Mouse (Mus musculus) left cerebral cortex, postnatal 25 days (tissue): ENCODE measurements at regions not wholly inside any gene's neighbourhood (a gene's known extent, or its start where the extent isn't known, plus 50 kb on each side); places are given as distances from the start of the nearest gene placed in this dataset.

Experiments
- DNase-seq, 2 experiments: peaks; one replicate each; pipeline ENCODE4 v3.0.0; 2022; ENCODE audit warnings: low spot score in 2 of 2, mixed read lengths in 1 of 2
- intact Hi-C: fragments of 180-260 bp; cut with DNase I; formaldehyde crosslinking; loops from one replicate; pipeline ENCODE4 v1.15.1; 2025

DNA sequence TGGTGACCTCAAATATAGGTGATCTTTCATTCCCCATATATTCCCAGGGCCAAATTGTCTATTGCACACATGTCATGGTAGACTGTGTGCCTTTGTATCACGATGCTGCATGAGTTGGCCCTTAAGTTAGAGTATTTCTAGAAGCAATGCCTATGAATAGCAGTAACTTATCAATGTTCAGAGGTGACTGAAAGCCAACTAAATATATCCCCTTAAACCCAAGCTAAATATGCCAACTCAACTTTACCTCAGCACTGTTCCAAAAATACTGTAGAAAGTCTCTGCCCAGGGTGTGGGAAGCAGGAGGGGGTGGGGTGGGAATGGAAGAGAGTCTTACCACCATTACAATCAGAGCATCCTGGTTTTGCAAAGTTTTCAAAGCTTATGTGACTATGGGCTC is 144.6 kb upstream of the Serp2 start:
- intact Hi-C loops, result no loop called here
- no peak for DNase-seq

DNA sequence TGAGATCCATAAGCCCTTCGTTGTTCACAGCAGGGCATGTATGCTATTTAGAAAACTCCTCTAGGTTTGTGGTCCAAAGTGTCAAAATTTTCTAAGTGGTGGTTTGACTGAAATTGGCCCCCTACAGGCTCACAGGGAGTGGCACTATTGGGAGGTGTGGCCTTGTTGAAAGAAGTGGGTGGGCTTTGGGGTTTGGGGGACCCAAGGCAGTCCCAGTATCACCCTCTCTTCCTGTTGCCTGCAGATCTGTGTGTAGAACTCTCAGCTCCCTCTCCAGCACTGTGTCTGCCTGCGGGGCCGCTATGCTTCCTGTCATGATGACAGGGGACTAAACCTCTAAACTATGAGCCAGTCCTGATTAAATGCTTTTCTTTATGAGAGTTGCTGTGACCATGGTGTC is 144.1 kb upstream of the Serp2 start:
- DNase-seq, result no peak
- intact Hi-C loops, result no loop called here

DNA sequence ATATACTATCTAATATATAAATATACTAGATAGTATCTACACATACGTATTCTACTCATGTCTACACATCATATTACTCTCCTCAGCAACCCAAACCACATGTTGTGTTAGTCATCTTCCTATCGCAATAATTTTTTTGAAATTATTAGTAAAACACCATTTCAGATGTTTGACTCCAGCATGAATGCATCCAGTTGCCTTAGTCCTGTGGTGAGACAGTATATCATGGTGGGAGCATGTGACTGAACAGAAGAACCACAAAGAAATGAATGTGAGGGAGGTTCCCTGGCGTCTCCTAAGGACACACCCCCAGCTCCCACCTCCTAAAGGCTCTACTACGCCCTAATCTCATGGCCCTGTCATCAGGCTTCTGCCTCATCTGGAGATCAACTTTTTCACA is 143.5 kb upstream of the Serp2 start:
- DNase-seq, result no peak
- intact Hi-C loops, result no loop called here

- intact Hi-C loops, result no loop called here
- DNase-seq, result no peak
Measured at GRCm38 (mm10) chr14:76698718-76699402, 142.2 kb upstream of the Serp2 start.

- DNase-seq, result no peak
- intact Hi-C loops, result no loop called here
Measured at GRCm38 (mm10) chr14:76696729-76697128, 140.0 kb upstream of the Serp2 start.

DNA sequence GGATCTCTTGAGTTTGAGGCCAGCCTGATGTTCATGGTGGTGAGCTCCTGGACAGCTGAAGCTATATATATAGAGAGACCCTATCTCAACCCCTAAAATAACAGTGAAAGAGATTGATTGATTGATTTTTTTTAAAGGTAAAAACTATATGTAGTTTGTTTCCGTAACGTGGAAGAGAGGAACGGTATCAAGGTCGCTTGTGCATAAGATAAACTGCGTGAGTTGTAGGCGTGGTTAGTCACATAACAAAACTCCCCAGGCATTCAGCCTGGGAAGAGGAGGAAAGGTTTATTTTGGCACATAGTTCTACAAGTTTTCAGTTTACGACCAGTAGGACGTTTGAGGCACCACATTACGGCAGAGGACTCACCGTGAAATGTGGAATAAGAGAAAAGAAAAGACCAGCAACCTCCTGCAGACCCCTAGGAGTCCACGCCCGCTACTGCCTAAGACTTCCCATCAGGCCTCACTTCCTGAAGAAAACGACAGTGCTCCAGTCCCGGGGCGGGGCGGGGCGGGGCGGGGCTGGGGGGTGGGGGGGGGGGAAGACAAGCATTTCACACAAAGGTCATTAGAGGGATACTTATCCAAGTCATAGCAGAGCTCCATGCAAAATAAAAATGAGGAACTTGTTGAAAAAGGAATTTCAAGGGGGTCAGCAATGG is 139.1 kb upstream of the Serp2 start:
- intact Hi-C loops, result no loop called here
- DNase-seq, result no peak

DNA sequence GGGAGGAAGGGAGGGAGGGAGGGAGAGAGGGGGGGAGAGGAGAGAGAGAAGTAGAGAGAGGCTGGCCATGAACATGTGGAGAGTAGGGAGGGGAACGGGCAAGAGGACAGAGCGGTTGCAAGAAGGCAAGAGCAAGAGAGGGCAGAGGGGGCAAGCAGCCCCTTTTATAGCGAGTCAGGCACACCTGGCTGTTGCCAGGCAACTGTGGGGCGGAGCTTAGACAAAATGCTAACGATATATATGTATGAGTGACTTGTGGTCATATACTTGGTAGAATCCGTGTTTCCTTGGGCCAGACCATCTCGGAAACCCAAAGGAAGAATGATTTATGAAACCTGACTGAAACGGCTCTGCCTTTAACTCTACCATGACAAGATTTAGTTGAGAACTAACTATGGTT is 138.2 kb upstream of the Serp2 start:
- no peak for DNase-seq
- intact Hi-C loops, result no loop called here

GRCm38 (mm10) chr14:76693351-76694317 is 136.9 kb upstream of the Serp2 start:
- DNase-seq, result no peak
- intact Hi-C loops, result no loop called here

DNA sequence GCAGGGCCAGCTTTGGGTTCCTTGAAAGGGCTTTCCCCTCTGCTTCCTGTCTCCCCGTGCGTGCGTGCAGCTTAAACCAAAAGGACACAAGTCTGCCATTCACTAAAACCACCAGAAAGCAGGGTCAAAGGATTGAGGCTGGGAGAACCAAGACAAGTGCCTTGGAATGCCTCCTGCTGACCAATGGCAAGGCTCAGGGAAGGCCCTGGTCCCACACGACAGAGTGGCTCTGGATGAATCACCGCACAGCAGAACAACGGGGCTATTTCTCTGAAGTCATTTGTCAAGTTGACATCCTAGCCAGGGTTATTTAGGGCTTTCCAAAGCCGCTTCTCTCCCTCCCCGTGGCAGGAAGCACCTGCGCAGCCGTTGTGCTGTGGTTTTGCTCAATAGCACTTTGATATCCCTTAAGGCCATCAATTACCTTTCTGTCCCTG is 131.3 kb upstream of the Serp2 start:
- intact Hi-C loops, result no loop called here
- DNase-seq, result no peak

GRCm38 (mm10) chr14:76686762-76687453 is 130.2 kb upstream of the Serp2 start:
- DNase-seq, result no peak
- intact Hi-C loops, result no loop called here

- intact Hi-C loops, result no loop called here
Measured at GRCm38 (mm10) chr14:76685830-76686761, 129.4 kb upstream of the Serp2 start.

GRCm38 (mm10) chr14:76684327-76684726 is 127.6 kb upstream of the Serp2 start:
- DNase-seq, result no peak
- intact Hi-C loops, result no loop called here

More at GRCm38 (mm10) chr14:76685830-76686761, 129.4 kb upstream of the Serp2 start:
- no peak for DNase-seq

DNA sequence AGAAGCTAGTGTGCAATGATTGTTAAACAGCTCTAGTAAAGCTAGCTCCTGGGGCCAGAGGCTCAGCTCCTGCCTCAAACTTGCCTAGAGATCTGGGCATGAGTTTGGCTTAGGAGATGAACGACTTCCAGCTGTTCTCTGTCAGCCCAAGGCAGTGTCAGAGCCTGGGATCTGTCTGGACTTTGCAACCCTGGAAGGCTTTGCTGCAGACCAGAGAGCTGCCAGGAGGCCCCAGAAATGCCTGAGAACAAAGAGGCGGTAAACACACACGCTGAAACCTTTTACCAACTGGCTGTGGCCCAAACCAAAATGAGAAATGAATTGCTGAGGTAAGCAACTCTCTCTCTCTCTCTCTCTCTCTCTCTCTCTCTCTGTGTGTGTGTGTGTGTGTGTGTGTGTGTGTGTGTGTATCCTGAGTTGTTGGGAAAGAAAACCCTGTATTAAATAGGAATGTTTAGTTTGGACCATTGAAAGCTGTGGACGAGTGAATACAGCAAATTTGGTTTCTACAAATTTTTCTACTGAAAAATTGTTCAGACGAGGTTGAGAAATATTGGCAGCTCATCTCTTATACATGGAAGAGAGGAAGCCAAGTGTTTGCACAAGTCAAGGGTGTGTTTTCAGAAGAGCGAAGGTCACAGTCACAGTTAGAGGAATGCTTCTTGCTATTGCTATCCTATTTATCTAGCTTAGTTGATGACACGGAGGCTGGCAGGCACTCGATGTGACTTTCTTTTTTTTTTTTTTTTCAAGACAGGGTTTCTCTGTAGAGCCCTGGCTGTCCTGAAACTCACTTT is 125.1 kb upstream of the Serp2 start:
- no peak for DNase-seq
- intact Hi-C loops, result no loop called here

DNA sequence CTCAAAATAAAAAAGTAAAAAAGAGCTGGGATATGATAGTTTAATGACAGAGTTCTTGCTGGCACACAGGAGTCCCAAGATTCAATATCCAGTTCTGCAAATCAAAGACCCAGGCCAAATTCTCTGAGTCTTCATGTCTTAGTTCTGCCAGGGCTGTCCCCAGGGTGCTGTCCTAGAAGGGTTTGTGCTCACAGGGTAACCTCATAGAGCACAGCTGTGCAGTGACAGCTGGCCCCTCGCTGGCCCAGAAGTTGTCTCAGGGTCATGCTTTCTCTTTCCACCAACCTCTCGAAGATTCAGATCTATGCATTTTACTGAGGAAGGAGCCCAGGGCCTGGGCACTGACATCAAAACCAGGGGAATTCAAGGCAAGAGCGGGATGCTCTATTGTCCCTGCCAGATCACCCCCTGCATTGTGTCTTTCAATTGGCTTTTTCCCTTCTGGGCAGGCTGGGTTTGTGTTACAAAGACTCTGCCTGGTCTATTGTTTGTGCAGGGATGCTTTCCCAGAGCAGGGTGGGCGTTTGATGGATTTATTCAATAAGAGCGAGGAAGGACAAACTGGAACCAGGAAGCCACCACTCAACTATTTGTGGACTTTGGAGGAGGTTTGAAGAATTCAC is 121.9 kb upstream of the Serp2 start:
- intact Hi-C loops, result no loop called here

DNA sequence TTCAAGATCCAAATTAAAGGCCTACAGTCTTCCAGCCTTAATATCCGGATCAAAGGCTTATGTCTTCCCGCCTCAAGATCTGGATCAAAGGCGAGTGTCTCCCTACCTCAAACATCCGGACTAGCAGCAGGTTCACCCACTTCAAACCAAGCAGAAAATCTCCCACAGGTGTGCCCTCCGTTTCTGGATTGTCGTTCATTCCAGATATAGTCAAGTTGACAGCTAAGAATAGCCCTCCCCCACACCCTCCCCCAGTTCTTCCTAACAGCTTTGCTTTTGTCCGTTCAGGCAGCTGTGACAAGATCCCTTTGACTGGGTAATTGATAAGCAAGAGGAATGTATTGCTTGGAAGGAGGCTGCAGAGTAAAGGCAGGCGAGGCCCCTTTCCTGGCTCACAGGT is 118.3 kb upstream of the Serp2 start:
- DNase-seq, result no peak
- intact Hi-C loops, result no loop called here

More for the DNA sequence above, 121.9 kb upstream of the Serp2 start:
- no peak for DNase-seq

GRCm38 (mm10) chr14:76673671-76674331 is 117.1 kb upstream of the Serp2 start:
- DNase-seq, result no peak
- intact Hi-C loops, result no loop called here

- intact Hi-C loops, result no loop called here
- DNase-seq, result no peak
Measured at GRCm38 (mm10) chr14:76672899-76673298, 116.2 kb upstream of the Serp2 start.
